Mouse (Mus musculus) stomach, postnatal 0 days (tissue): Measurements from ENCODE around the gene Atl1. TPM values are rescaled to one million over a fixed set of nuclear protein-coding genes. Genes with fewer than 3 reads are reported as not detected.

Source experiments
- ATAC-seq: fragments of 200-750 bp; cut with Nextera tagmentation; 2 replicates; pipeline ENCODE4 v1.8.0; 2017; ENCODE audit not compliant: low FRiP score, low TSS enrichment
- DNase-seq: peaks from one replicate; pipeline ENCODE4 v3.0.0-alpha.2; 2016; ENCODE audit warnings: low spot score
- H3K27ac ChIP-seq: fragments of 300-500 bp; sonication (generic); replicated peaks from 2 replicates; pipeline ENCODE4 v1.5.1; 2014; ENCODE audit warnings: mild to moderate bottlenecking, control low read depth
- H3K27me3 ChIP-seq: fragments of 300-500 bp; sonication (generic); 2 replicates; pipeline ENCODE4 v1.6.1; 2014; ENCODE audit warnings: low read length; ENCODE audit not compliant: control insufficient read depth, insufficient read depth
- H3K36me3 ChIP-seq: fragments of 300-500 bp; sonication (generic); 2 replicates; pipeline ENCODE4 v1.6.1; 2014; ENCODE audit warnings: low read length, mixed read lengths; ENCODE audit not compliant: control insufficient read depth, insufficient read depth
- H3K4me1 ChIP-seq: fragments of 300-500 bp; sonication (generic); replicated peaks from 2 replicates; pipeline ENCODE4 v1.6.1; 2014; ENCODE audit warnings: antibody characterized with exemption; ENCODE audit not compliant: control insufficient read depth, insufficient read depth
- H3K4me2 ChIP-seq: fragments of 300-500 bp; sonication (generic); replicated peaks from 2 replicates; pipeline ENCODE4 v1.6.1; 2014; ENCODE audit warnings: low read depth, mild to moderate bottlenecking, control low read depth, moderate library complexity
- H3K4me3 ChIP-seq: fragments of 300-500 bp; sonication (generic); 2 replicates; pipeline ENCODE4 v1.5.1; 2014; ENCODE audit warnings: low read depth, low read length, control low read depth
- H3K9ac ChIP-seq: fragments of 300-500 bp; sonication (generic); 2 replicates; pipeline ENCODE4 v1.6.1; 2014; ENCODE audit warnings: mild to moderate bottlenecking, low read length, control low read depth, mixed read lengths
- H3K9me3 ChIP-seq: fragments of 300-500 bp; sonication (generic); 2 replicates; pipeline ENCODE4 v1.6.1; 2016; ENCODE audit warnings: low read length; ENCODE audit not compliant: control insufficient read depth
- CTCF ChIP-seq: IDR thresholded peaks from 2 replicates; pipeline ENCODE4 v1.5.1; 2016; ENCODE audit warnings: antibody characterized with exemption, low read depth, mild to moderate bottlenecking, moderate library complexity
- EP300 ChIP-seq: optimal IDR thresholded peaks from 2 replicates; pipeline ENCODE3; 2016; ENCODE audit warnings: antibody characterized with exemption
- WGBS: fragments of 180-500 bp; shearing (Covaris S2); extraction: QIAGEN DNeasy Blood & Tissue Kit; methylation state at CpG from one replicate; pipeline ENCODE4 v1.1.7; 2014; 5-methylcytosine and 5-hydroxymethylcytosine counted together
- polyA plus RNA-seq: library from polyadenylated mRNA; unstranded; fragments of >200 nt; fragmentation: Nextera tagmentation; extraction: Ambion mirVana; gene quantifications from 2 replicates; pipeline ENCODE4 v1.2.1, GENCODE M21; 2015

Gene Atl1
- polyA plus RNA-seq, 1 experiment from 2014 or later, result 3.8 TPM

DNA sequence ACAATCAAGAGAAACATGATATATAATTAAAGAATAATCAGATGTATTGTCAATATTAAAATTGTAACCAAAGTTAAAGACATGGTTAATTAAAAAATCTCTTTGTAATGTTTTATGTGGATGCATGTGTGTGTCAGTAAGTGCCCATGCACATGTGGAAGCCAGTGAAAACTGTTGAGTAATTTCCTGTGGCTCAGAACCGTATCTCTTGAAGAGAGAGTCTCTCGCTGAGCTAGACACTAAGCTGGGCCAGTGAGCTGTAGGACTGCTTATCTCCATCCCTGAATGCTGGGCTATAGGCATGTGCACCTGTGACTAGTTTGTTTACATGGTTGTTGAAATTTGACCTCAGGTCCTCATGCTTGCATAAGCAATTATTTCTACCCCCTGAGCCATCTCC lies 65.0 kb downstream of the Atl1 start:
- 68% methylated on average over 2 of the region's 2 CpGs for WGBS
- ATAC-seq, result no peak

GRCm38 (mm10) chr12:69962468-69962867 lies 70.1 kb downstream of the Atl1 start:
- H3K36me3 ChIP-seq, result 0 out of 2 replicates have a peak, but pooled peaks cover 8% of the 10 kb centered on the region
- H3K4me2 ChIP-seq, result no peak overlapping the region
- no peaks in the 10 kb centered on the region for H3K4me1 ChIP-seq
- no peak overlapping the region for H3K4me3 ChIP-seq
- TF ChIP-seq CTCF (peak; percentile 82), EP300 (no peak)
- H3K27ac ChIP-seq, result no peak overlapping the region
- no peaks in the 10 kb centered on the region for H3K27me3 ChIP-seq
- 48% methylated on average over 4 of the region's 4 CpGs for WGBS
- DNase-seq (peak; percentile 64), ATAC-seq (peak; percentile 60)
- H3K9me3 ChIP-seq, result no peaks in the 10 kb centered on the region
- H3K9ac ChIP-seq, result no peak overlapping the region

More for the DNA sequence above, 65.0 kb downstream of the Atl1 start:
- no peaks in the 10 kb centered on the region for H3K4me1 ChIP-seq
- TF ChIP-seq EP300 (no peak), CTCF (no peak)
- H3K4me3 ChIP-seq, result no peak overlapping the region
- no peaks in the 10 kb centered on the region for H3K27me3 ChIP-seq
- no peak overlapping the region for H3K9ac ChIP-seq
- H3K27ac ChIP-seq, result no peak overlapping the region
- no peaks in the 10 kb centered on the region for H3K9me3 ChIP-seq
- H3K4me2 ChIP-seq, result no peak overlapping the region
- H3K36me3 ChIP-seq, result peaks cover 3% of the 10 kb centered on the region; the same call in 1 of the 2 replicates
- DNase-seq, result no peak

- Histone ChIP-seq H3K9me3 (no peaks in the 10 kb centered on the region), H3K27ac (no peak overlapping the region), H3K4me1 (no peaks in the 10 kb centered on the region), H3K4me3 (no peak overlapping the region), H3K9ac (no peak overlapping the region), H3K36me3 (0 out of 2 replicates have a peak, but pooled peaks cover 8% of the 10 kb centered on the region), H3K4me2 (no peak overlapping the region), H3K27me3 (no peaks in the 10 kb centered on the region)
- no peak for TF ChIP-seq EP300
- TF ChIP-seq CTCF, result no peak
- no peak for DNase-seq
- no peak for ATAC-seq
- 78% methylated on average over 6 of the region's 6 CpGs for WGBS
Observed at GRCm38 (mm10) chr12:69963141-69963540, 70.7 kb downstream of the Atl1 start.

DNA sequence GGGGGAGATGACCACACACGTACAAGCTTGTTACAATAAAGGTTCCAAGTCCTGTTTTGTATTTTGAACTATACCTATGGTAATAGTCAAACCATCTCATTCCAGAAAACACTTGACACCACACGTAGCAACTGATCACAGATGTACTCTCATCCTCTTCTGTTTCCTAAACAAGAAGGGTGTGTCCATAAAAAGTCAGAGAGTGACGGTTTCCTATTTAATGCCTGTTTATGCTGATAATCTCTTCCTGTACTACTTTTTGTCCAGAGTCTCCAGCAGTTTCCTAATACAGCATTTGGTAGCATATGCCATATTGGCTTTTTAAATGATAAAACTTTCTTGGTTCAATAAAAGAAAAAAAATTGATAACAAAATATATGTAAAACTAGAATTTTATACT lies 73.2 kb downstream of the Atl1 start:
- H3K36me3 ChIP-seq, result 0 out of 2 replicates have a peak, but pooled peaks cover 8% of the 10 kb centered on the region
- TF ChIP-seq EP300, result no peak
- TF ChIP-seq CTCF, result no peak
- H3K4me3 ChIP-seq, result no peak overlapping the region
- no peak overlapping the region for H3K27ac ChIP-seq
- no peaks in the 10 kb centered on the region for H3K27me3 ChIP-seq
- no peak overlapping the region for H3K9ac ChIP-seq
- DNase-seq, result no peak
- WGBS, result 77% methylated on average over 3 of the region's 3 CpGs
- H3K4me1 ChIP-seq, result no peaks in the 10 kb centered on the region
- no peak overlapping the region for H3K4me2 ChIP-seq
- no peak for ATAC-seq
- no peaks in the 10 kb centered on the region for H3K9me3 ChIP-seq

GRCm38 (mm10) chr12:69966071-69966470 lies 73.7 kb downstream of the Atl1 start:
- 64% methylated on average over 5 of the region's 5 CpGs for WGBS
- ATAC-seq (no peak), DNase-seq (no peak)
- no peak overlapping the region for H3K9ac ChIP-seq
- no peak overlapping the region for H3K4me2 ChIP-seq
- no peak overlapping the region for H3K27ac ChIP-seq
- H3K4me1 ChIP-seq, result no peaks in the 10 kb centered on the region
- no peaks in the 10 kb centered on the region for H3K27me3 ChIP-seq
- TF ChIP-seq EP300, result no peak
- no peak for TF ChIP-seq CTCF
- H3K9me3 ChIP-seq, result no peaks in the 10 kb centered on the region
- H3K36me3 ChIP-seq, result 0 out of 2 replicates have a peak, but pooled peaks cover 9% of the 10 kb centered on the region
- no peak overlapping the region for H3K4me3 ChIP-seq

GRCm38 (mm10) chr12:69967112-69967511 lies 74.7 kb downstream of the Atl1 start:
- Histone ChIP-seq H3K9me3 (no peaks in the 10 kb centered on the region), H3K27me3 (no peaks in the 10 kb centered on the region), H3K36me3 (peaks cover 14% of the 10 kb centered on the region; the same call in 1 of the 2 replicates), H3K27ac (no peak overlapping the region), H3K4me3 (no peak overlapping the region), H3K4me1 (no peaks in the 10 kb centered on the region), H3K4me2 (no peak overlapping the region), H3K9ac (no peak overlapping the region)
- ATAC-seq (no peak), DNase-seq (no peak)
- TF ChIP-seq EP300 (no peak), CTCF (no peak)
- 89% methylated on average over 6 of the region's 6 CpGs for WGBS
